Mouse (Mus musculus): ENCODE data around the gene Efcab11. TPM values are rescaled to one million over a fixed set of nuclear protein-coding genes. Genes with fewer than 3 reads are reported as not detected.

The Efcab11 gene
- total and polyA plus RNA-seq, 3 experiments, result 2.5 to 3.5 TPM; not detected in 1

DNA sequence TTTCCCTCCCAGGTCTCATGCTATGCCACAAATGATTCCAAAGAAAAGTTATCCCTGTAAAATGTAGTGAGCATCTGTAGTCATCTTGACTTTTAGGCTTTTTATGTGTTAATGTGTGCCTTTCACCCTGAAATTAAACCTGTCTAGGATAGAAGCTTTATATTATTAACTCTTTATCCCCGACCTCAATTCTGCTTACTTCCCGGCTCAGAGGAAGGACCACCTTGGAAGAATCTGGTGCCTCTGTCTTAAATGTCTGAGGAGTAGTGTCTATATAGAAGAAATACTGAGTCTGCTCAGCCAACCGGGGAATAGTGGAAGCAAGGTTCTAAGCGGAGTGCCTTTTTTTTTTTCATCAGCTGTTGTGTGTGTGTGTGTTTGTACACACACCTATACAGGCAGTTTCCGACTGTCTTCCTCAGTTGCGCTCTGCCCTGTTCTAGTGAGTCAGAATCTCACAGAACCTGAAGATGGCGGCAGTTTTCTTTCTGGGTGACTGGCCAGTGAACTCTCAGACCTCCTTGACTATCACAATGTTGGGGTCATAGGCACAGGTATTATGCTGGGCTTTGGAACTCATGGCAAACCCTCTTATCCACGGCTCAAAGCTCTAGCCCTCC is 1.2 kb upstream of the Efcab11 start:
- peak; percentile 20 for DNase-seq (ENCODE audit: low read depth, low spot score)
- Histone ChIP-seq H3K27me3 (ENCODE audit: control insufficient read depth in 1 of 2, insufficient read depth in 2 of 2, low read length in 2 of 2) (no peaks in the 10 kb centered on the region), H3K36me3 (ENCODE audit: control insufficient read depth in 1 of 2, insufficient read depth in 2 of 2, low read length in 2 of 2) (peaks cover 0 to 7% of the 10 kb centered on the region in 2 experiments; a peak in 3 of 4 replicates), H3K9me3 (replicated peaks; ENCODE audit: insufficient read depth, low read length) (no peaks in the 10 kb centered on the region), H3K79me2 (ENCODE audit: control insufficient read depth, insufficient read depth, low read length, poor library complexity) (peaks cover 5% of the 10 kb centered on the region), H3K27ac (ENCODE audit: control insufficient read depth, low read depth, low read length) (peak overlapping the region; percentile 58; the same call in 1 of the 2 replicates), H3K4me3 (ENCODE audit: control insufficient read depth in 1 of 2, insufficient read depth in 1 of 2, low read depth in 2 of 2, low read length in 2 of 2) (peak overlapping the region; percentile 65 to 72), H3K4me1 (ENCODE audit: control insufficient read depth in 1 of 2, insufficient read depth in 2 of 2, low read length in 2 of 2) (peaks cover 5 to 10% of the 10 kb centered on the region in 2 experiments), H3K9ac (ENCODE audit: control insufficient read depth, low read depth, low read length, poor library complexity, severe bottlenecking) (peak overlapping the region; percentile 84)
- no peak for TF ChIP-seq BHLHE40 (IDR thresholded peaks at IDR 0.05; ENCODE audit: borderline replicate concordance, low read depth, low read length)
- 0 out of 2 replicates have a peak, but pooled peaks have one; percentile 58 for TF ChIP-seq CHD1 (IDR thresholded peaks at IDR 0.05; ENCODE audit: low read depth, low read length)

DNA sequence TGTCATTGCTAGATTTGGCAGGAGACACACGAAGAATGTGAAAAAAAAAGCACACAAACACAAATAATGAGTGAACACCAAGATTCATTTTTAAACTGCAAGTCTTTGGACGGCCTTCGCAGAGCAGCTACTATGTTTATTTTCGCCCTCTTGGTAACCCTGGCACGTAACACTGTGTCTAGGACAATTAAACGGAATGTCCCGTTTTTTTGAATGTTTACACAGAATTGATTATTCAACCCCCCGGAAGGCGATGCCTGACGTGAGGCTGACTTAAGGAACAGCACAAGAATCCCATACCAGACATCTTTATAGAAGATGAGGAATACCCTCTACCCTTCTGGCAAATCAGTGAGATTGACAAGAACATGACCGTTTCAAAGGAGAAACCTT is 530 bp downstream of the Efcab11 start:
- Histone ChIP-seq H3K9ac (ENCODE audit: control insufficient read depth, low read depth, low read length, poor library complexity, severe bottlenecking) (peak overlapping the region; percentile 83), H3K9me3 (replicated peaks; ENCODE audit: insufficient read depth, low read length) (no peaks in the 10 kb centered on the region), H3K4me1 (ENCODE audit: control insufficient read depth in 1 of 2, insufficient read depth in 2 of 2, low read length in 2 of 2) (peaks cover 5 to 10% of the 10 kb centered on the region in 2 experiments), H3K27ac (ENCODE audit: control insufficient read depth, low read depth, low read length) (peak overlapping the region; percentile 87), H3K79me2 (ENCODE audit: control insufficient read depth, insufficient read depth, low read length, poor library complexity) (peaks cover 5% of the 10 kb centered on the region), H3K36me3 (ENCODE audit: control insufficient read depth in 1 of 2, insufficient read depth in 2 of 2, low read length in 2 of 2) (peaks cover 0 to 7% of the 10 kb centered on the region in 2 experiments; a peak in 2 of 4 replicates), H3K27me3 (ENCODE audit: control insufficient read depth in 1 of 2, insufficient read depth in 2 of 2, low read length in 2 of 2) (no peaks in the 10 kb centered on the region), H3K4me3 (ENCODE audit: control insufficient read depth in 1 of 2, insufficient read depth in 1 of 2, low read depth in 2 of 2, low read length in 2 of 2) (peak overlapping the region; percentile 85 to 87)
- no peak for TF ChIP-seq NRF1 (IDR thresholded peaks at IDR 0.05; ENCODE audit: insufficient read depth, low read depth, low read length, poor library complexity, severe bottlenecking)
- TF ChIP-seq ZMIZ1 (IDR thresholded peaks at IDR 0.05; ENCODE audit: low read depth, low read length), result no peak
- TF ChIP-seq USF1 (IDR thresholded peaks at IDR 0.05; ENCODE audit: low read depth, low read length), result no peak
- no peak for TF ChIP-seq MYB (IDR thresholded peaks at IDR 0.05; ENCODE audit: low read depth, low read length)
- TF ChIP-seq ZC3H11A (IDR thresholded peaks at IDR 0.05; ENCODE audit: low read depth, low read length), result no peak
- TF ChIP-seq POLR2A (IDR thresholded peaks at IDR 0.05; ENCODE audit: control insufficient read depth in 1 of 2, insufficient read depth in 1 of 2, low read depth in 1 of 2, low read length in 2 of 2, poor library complexity in 1 of 2), result no peak
- peak; percentile 69 for DNase-seq (ENCODE audit: low read depth, low spot score)

DNA sequence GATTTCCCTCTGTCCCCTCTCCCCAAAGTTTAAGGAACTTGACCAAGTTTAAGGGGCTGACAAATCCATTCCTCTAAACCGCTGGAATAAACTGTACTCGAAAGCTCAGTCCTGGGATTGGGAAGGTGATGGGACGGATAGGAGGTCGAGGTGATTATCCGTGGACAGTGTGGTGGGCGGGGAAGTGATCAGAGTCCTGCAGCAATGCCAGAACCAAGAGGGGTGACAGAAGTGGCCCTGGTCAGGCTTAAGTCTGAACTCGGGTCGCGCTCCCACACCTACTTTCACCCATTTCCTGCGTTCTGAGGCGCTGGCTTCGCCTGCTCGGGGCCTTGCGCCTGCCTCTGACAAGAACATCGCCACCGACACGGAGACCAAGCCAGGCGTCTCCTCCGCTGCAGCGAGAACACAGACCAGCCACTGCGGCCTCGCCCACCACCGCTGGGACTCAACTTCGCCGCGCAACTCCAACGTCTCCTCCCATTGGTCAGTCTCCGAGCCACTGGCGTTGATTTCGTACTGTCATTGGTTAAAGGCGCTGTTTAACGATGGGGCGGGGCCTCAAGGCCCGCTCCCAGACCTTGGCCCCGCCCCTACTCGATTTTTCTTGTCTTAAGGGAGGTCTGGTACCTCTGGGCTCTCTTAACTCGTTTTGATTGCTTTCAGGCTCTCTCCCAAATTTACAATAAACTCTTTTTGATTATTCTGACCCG is 1.1 kb downstream of the Efcab11 start:
- no peaks in the 10 kb centered on the region for H3K9me3 ChIP-seq (replicated peaks; ENCODE audit: insufficient read depth, low read length)
- H3K27me3 ChIP-seq (ENCODE audit: control insufficient read depth in 1 of 2, insufficient read depth in 2 of 2, low read length in 2 of 2), result no peaks in the 10 kb centered on the region
- H3K9ac ChIP-seq (ENCODE audit: control insufficient read depth, low read depth, low read length, poor library complexity, severe bottlenecking), result peak overlapping the region; percentile 83
- peak; percentile 98 for DNase-seq (ENCODE audit: low read depth, low spot score)
- peaks cover 5% of the 10 kb centered on the region for H3K79me2 ChIP-seq (ENCODE audit: control insufficient read depth, insufficient read depth, low read length, poor library complexity)
- H3K4me3 ChIP-seq (ENCODE audit: control insufficient read depth in 1 of 2, insufficient read depth in 1 of 2, low read depth in 2 of 2, low read length in 2 of 2), result peak overlapping the region; percentile 85 to 92
- peaks cover 5 to 10% of the 10 kb centered on the region in 2 experiments for H3K4me1 ChIP-seq (ENCODE audit: control insufficient read depth in 1 of 2, insufficient read depth in 2 of 2, low read length in 2 of 2)
- H3K27ac ChIP-seq (ENCODE audit: control insufficient read depth, low read depth, low read length), result peak overlapping the region; percentile 87
- H3K36me3 ChIP-seq (ENCODE audit: control insufficient read depth in 1 of 2, insufficient read depth in 2 of 2, low read length in 2 of 2), result peaks cover 0 to 7% of the 10 kb centered on the region in 2 experiments; a peak in 2 of 4 replicates
- TF ChIP-seq NRF1 (IDR thresholded peaks at IDR 0.05; ENCODE audit: insufficient read depth, low read depth, low read length, poor library complexity, severe bottlenecking) (peak; percentile 43; the same call in 1 of the 2 replicates), RCOR1 (IDR thresholded peaks at IDR 0.05; ENCODE audit: low read depth, low read length) (no peak), TAL1 (IDR thresholded peaks at IDR 0.05; ENCODE audit: low read length) (no peak), JUND (IDR thresholded peaks at IDR 0.05; ENCODE audit: low read depth, low read length) (no peak), MAX (IDR thresholded peaks at IDR 0.05; ENCODE audit: low read length) (peak; percentile 69; the same call in 1 of the 2 replicates), TBP (IDR thresholded peaks at IDR 0.05; ENCODE audit: low read depth, low read length) (peak; percentile 91), CHD2 (IDR thresholded peaks at IDR 0.05; ENCODE audit: low read length) (peak; percentile 65), MAZ (IDR thresholded peaks at IDR 0.05; ENCODE audit: low read depth, low read length) (peak; percentile 70; the same call in 1 of the 2 replicates), BHLHE40 (IDR thresholded peaks at IDR 0.05; ENCODE audit: borderline replicate concordance, low read depth, low read length) (no peak), CHD1 (IDR thresholded peaks at IDR 0.05; ENCODE audit: low read depth, low read length) (no peak), MXI1 (IDR thresholded peaks at IDR 0.05; ENCODE audit: low read depth, low read length) (peak; percentile 83), ZMIZ1 (IDR thresholded peaks at IDR 0.05; ENCODE audit: low read depth, low read length) (peak; percentile 76), TCF12 (IDR thresholded peaks at IDR 0.05; ENCODE audit: low read depth, low read length) (0 out of 2 replicates have a peak, but pooled peaks have one; percentile 33), UBTF (IDR thresholded peaks at IDR 0.05; ENCODE audit: borderline replicate concordance, insufficient read depth, low read depth, low read length) (no peak), HCFC1 (IDR thresholded peaks at IDR 0.05; ENCODE audit: low read depth, low read length) (peak; percentile 80), NELFE (IDR thresholded peaks at IDR 0.05; ENCODE audit: low read depth, low read length) (peak; percentile 78), POLR2A (IDR thresholded peaks at IDR 0.05; ENCODE audit: control insufficient read depth in 1 of 2, insufficient read depth in 1 of 2, low read depth in 1 of 2, low read length in 2 of 2, poor library complexity in 1 of 2) (peak; percentile 59 to 81; a peak in 3 of 4 replicates), POLR2AphosphoS5 (IDR thresholded peaks at IDR 0.05; ENCODE audit: borderline replicate concordance, low read depth, low read length) (no peak), MYB (IDR thresholded peaks at IDR 0.05; ENCODE audit: low read depth, low read length) (0 out of 2 replicates have a peak, but pooled peaks have one; percentile 21)
